Mouse (Mus musculus): ENCODE measurements at regions not wholly inside any gene's neighbourhood (a gene's known extent, or its start where the extent isn't known, plus 50 kb on each side); places are given as distances from the start of the nearest gene placed in this dataset.

GRCm38 (mm10) chr16:90648161-90648560 lies 79.0 kb downstream of the Mis18a start:
- H3K4me1 ChIP-seq (ENCODE audit: insufficient read depth, low read length), result no peaks in the 10 kb centered on the region
- no peaks in the 10 kb centered on the region for H3K27me3 ChIP-seq (ENCODE audit: insufficient read depth, low read length)
- no peaks in the 10 kb centered on the region for H3K9me3 ChIP-seq (ENCODE audit: low read length)
- no peak overlapping the region for H3K4me2 ChIP-seq (ENCODE audit: low read depth, low read length)
- no peak for ATAC-seq
- H3K4me3 ChIP-seq (ENCODE audit: low read length), result no peak overlapping the region
- H3K9ac ChIP-seq (replicated peaks; ENCODE audit: low read length), result no peak overlapping the region
- no peak for DNase-seq (ENCODE audit: low spot score)
- WGBS, result 35% methylated on average over 4 of the region's 4 CpGs
- TF ChIP-seq CTCF (IDR thresholded peaks at IDR 0.05; ENCODE audit: low read depth), result no peak
- H3K27ac ChIP-seq, result no peak overlapping the region
- no peaks in the 10 kb centered on the region for H3K36me3 ChIP-seq (ENCODE audit: insufficient read depth, low read length)

- ATAC-seq, result no peak
These were observed 84.5 kb downstream of the Mis18a start for GRCm38 (mm10) chr16:90642671-90643070.

GRCm38 (mm10) chr16:90635216-90635615 lies 92.0 kb downstream of the Mis18a start:
- 37% methylated on average over 12 of the region's 12 CpGs for WGBS
- H3K4me3 ChIP-seq (ENCODE audit: low read length), result no peak overlapping the region
- H3K4me2 ChIP-seq (ENCODE audit: low read depth, low read length), result no peak overlapping the region
- H3K27me3 ChIP-seq (ENCODE audit: insufficient read depth, low read length), result no peaks in the 10 kb centered on the region
- H3K9me3 ChIP-seq (ENCODE audit: low read length), result no peaks in the 10 kb centered on the region
- ATAC-seq (no peak), DNase-seq (ENCODE audit: low spot score) (no peak)
- H3K27ac ChIP-seq, result no peak overlapping the region
- no peak overlapping the region for H3K9ac ChIP-seq (replicated peaks; ENCODE audit: low read length)
- no peaks in the 10 kb centered on the region for H3K4me1 ChIP-seq (ENCODE audit: insufficient read depth, low read length)
- peak; percentile 17; the same call in 1 of the 2 replicates for TF ChIP-seq CTCF (IDR thresholded peaks at IDR 0.05; ENCODE audit: low read depth)
- H3K36me3 ChIP-seq (ENCODE audit: insufficient read depth, low read length), result no peaks in the 10 kb centered on the region

More at GRCm38 (mm10) chr16:90642671-90643070, 84.5 kb downstream of the Mis18a start:
- Histone ChIP-seq H3K27me3 (ENCODE audit: insufficient read depth, low read length) (no peaks in the 10 kb centered on the region), H3K4me2 (ENCODE audit: low read depth, low read length) (no peak overlapping the region), H3K4me1 (ENCODE audit: insufficient read depth, low read length) (no peaks in the 10 kb centered on the region), H3K9ac (replicated peaks; ENCODE audit: low read length) (no peak overlapping the region), H3K9me3 (ENCODE audit: low read length) (no peaks in the 10 kb centered on the region), H3K4me3 (ENCODE audit: low read length) (no peak overlapping the region), H3K36me3 (ENCODE audit: insufficient read depth, low read length) (no peaks in the 10 kb centered on the region), H3K27ac (no peak overlapping the region)
- DNase-seq (ENCODE audit: low spot score), result no peak
- TF ChIP-seq CTCF (IDR thresholded peaks at IDR 0.05; ENCODE audit: low read depth), result no peak
- 88% methylated on average over 6 of the region's 6 CpGs for WGBS

GRCm38 (mm10) chr16:90629976-90630375 lies 97.2 kb downstream of the Mis18a start:
- DNase-seq (ENCODE audit: low spot score) (peak; percentile 35), ATAC-seq (0 out of 2 replicates have a peak, but pooled peaks have one; percentile 30)
- no peak for TF ChIP-seq CTCF (IDR thresholded peaks at IDR 0.05; ENCODE audit: low read depth)
- WGBS, result 21% methylated on average over 6 of the region's 6 CpGs
- Histone ChIP-seq H3K9ac (replicated peaks; ENCODE audit: low read length) (no peak overlapping the region), H3K4me2 (ENCODE audit: low read depth, low read length) (no peak overlapping the region), H3K27ac (no peak overlapping the region), H3K4me1 (ENCODE audit: insufficient read depth, low read length) (peaks cover 5% of the 10 kb centered on the region; the same call in 1 of the 2 replicates), H3K27me3 (ENCODE audit: insufficient read depth, low read length) (no peaks in the 10 kb centered on the region), H3K4me3 (ENCODE audit: low read length) (no peak overlapping the region), H3K9me3 (ENCODE audit: low read length) (no peaks in the 10 kb centered on the region), H3K36me3 (ENCODE audit: insufficient read depth, low read length) (no peaks in the 10 kb centered on the region)

GRCm38 (mm10) chr16:90629121-90629930 lies 97.9 kb downstream of the Mis18a start:
- peaks cover 7% of the 10 kb centered on the region; the same call in 1 of the 2 replicates for H3K4me1 ChIP-seq (ENCODE audit: insufficient read depth, low read length)
- peak overlapping the region; percentile 51; the same call in 1 of the 2 replicates for H3K27ac ChIP-seq
- H3K27me3 ChIP-seq (ENCODE audit: insufficient read depth, low read length), result no peaks in the 10 kb centered on the region
- no peak overlapping the region; the same call in 1 of the 2 replicates for H3K9ac ChIP-seq (replicated peaks; ENCODE audit: low read length)
- peak; percentile 45 for ATAC-seq
- 0 out of 2 replicates have a peak overlapping the region, but pooled peaks have one; percentile 5 for H3K4me2 ChIP-seq (ENCODE audit: low read depth, low read length)
- no peak for DNase-seq (ENCODE audit: low spot score)
- no peak overlapping the region for H3K4me3 ChIP-seq (ENCODE audit: low read length)
- WGBS, result 31% methylated on average over 19 of the region's 19 CpGs
- no peak for TF ChIP-seq CTCF (IDR thresholded peaks at IDR 0.05; ENCODE audit: low read depth)
- no peaks in the 10 kb centered on the region for H3K9me3 ChIP-seq (ENCODE audit: low read length)
- no peaks in the 10 kb centered on the region for H3K36me3 ChIP-seq (ENCODE audit: insufficient read depth, low read length)

- no peaks in the 10 kb centered on the region for H3K36me3 ChIP-seq (ENCODE audit: insufficient read depth, low read length)
These were observed 98.5 kb downstream of the Mis18a start for GRCm38 (mm10) chr16:90628605-90629120.

More at GRCm38 (mm10) chr16:90628605-90629120, 98.5 kb downstream of the Mis18a start:
- peaks cover 12% of the 10 kb centered on the region; the same call in 1 of the 2 replicates for H3K4me1 ChIP-seq (ENCODE audit: insufficient read depth, low read length)
- H3K27me3 ChIP-seq (ENCODE audit: insufficient read depth, low read length), result no peaks in the 10 kb centered on the region
- WGBS, result 32% methylated on average over 13 of the region's 13 CpGs
- no peak overlapping the region for H3K4me3 ChIP-seq (ENCODE audit: low read length)
- no peak for ATAC-seq
- H3K27ac ChIP-seq, result peak overlapping the region; percentile 51; the same call in 1 of the 2 replicates
- TF ChIP-seq CTCF (IDR thresholded peaks at IDR 0.05; ENCODE audit: low read depth), result no peak
- H3K9me3 ChIP-seq (ENCODE audit: low read length), result no peaks in the 10 kb centered on the region
- H3K9ac ChIP-seq (replicated peaks; ENCODE audit: low read length), result no peak overlapping the region; the same call in 1 of the 2 replicates
- DNase-seq (ENCODE audit: low spot score), result peak; percentile 50
- H3K4me2 ChIP-seq (ENCODE audit: low read depth, low read length), result 0 out of 2 replicates have a peak overlapping the region, but pooled peaks have one; percentile 5
